31 mouse cellular contexts compared by ENCODE assay signal in the genomic region with DNA sequence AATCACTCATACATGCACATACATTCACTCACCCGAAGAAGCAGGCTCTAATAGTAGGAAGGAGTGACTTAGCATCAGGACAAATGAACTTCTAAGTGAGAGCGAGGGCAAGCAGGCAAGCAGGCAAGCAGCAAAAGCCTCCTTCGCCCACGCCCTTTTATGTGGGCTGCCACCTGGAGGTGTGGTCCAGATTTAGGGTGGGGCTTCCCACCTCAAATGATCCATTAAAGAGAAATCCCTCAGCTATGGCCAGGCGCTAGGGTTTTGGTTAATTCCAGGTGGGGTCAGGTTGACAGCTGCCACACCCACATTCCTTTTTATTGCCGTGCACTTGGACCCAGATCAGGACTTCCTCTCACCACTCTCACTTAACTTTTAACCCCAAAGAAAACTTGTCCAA.
A peak's percentile ranks its signal among the peaks of the same experiment; 100 is the strongest.
DNase-seq lines count a peak whose midpoint lies in the region; ATAC-seq and TF ChIP-seq lines count a peak whose summit lies in the region.
"Had no signal": no experiment of that assay in that cellular context is flagged by ENCODE, and none has a peak within 500 bp of the region (broad histone marks: within the 10 kb centered on the region; RNA-seq: fewer than 3 reads in every experiment).

No protein-coding gene starts in this region.

- H3K27me3 ChIP-seq in intestine, embryonic 15.5 days (replicated peaks) = no peaks in the 10 kb centered on the region
- H3K27me3 ChIP-seq in stomach, postnatal 0 days (ENCODE audit: control insufficient read depth, insufficient read depth, low read length) = no peaks in the 10 kb centered on the region
- H3K27me3 ChIP-seq: embryonic facial prominence, embryonic 13.5 days; forebrain, embryonic 12.5 days; limb, embryonic 15.5 days; liver, embryonic 13.5 days had no signal

- H3K36me3 ChIP-seq in intestine, embryonic 15.5 days = no peaks in the 10 kb centered on the region
- H3K36me3 ChIP-seq in stomach, postnatal 0 days (ENCODE audit: control insufficient read depth, insufficient read depth, low read length) = no peaks in the 10 kb centered on the region
- H3K36me3 ChIP-seq: embryonic facial prominence, embryonic 13.5 days; forebrain, embryonic 12.5 days; heart, embryonic 12.5 days; limb, embryonic 10.5 days; limb, embryonic 15.5 days; liver, embryonic 13.5 days; midbrain, embryonic 10.5 days had no signal

- H3K9ac ChIP-seq in intestine, embryonic 15.5 days = no peak overlapping the region
- no peak overlapping the region for H3K9ac ChIP-seq in stomach, postnatal 0 days (ENCODE audit: low read length)
- H3K9ac ChIP-seq: embryonic facial prominence, embryonic 13.5 days; forebrain, embryonic 12.5 days; forebrain, postnatal 0 days; heart, embryonic 12.5 days; hindbrain, embryonic 14.5 days; limb, embryonic 15.5 days; liver, embryonic 13.5 days had no signal

- no peak for TF ChIP-seq EP300 in stomach, postnatal 0 days (optimal IDR thresholded peaks at IDR 0.05)

- 34% methylated on average over 6 of the region's 6 CpGs for WGBS in intestine, embryonic 15.5 days
- WGBS in stomach, postnatal 0 days = 29% methylated on average over 6 of the region's 6 CpGs

- DNase-seq in urinary bladder, postnatal 25 days (ENCODE audit: low spot score) = peak; percentile 20
- no peak for DNase-seq in urinary bladder, adult 2 months (ENCODE audit: low spot score)
- peak; percentile 64 for DNase-seq in R1 (ENCODE audit: low read depth, low spot score)
- DNase-seq in stomach, postnatal 0 days (ENCODE audit: low spot score) = peak; percentile 54
- DNase-seq in kidney, postnatal 36 days = no peak
- DNase-seq in spleen, postnatal 14 days (ENCODE audit: low spot score in 2 of 2) = no peak
- DNase-seq: adrenal gland, adult 8-10 months; cerebellum, adult 11 months; cerebellum, adult 9-11 months; embryo, embryonic 11 days; forebrain, postnatal 0 days; heart, adult 2 months; heart, postnatal 4 days; kidney, adult 8-10 months; layer of hippocampus, adult 9-11 months; liver, embryonic 13.5 days; lung, adult 18-20 months; lung, postnatal 10 days; right cerebral cortex, adult 18-20 months; thymus, postnatal 14 days had no signal

- ATAC-seq in intestine, embryonic 15.5 days = peak; percentile 36
- peak; percentile 51 for ATAC-seq in stomach, postnatal 0 days (ENCODE audit: low FRiP score, low TSS enrichment)
- ATAC-seq: activated CD4-positive, CD25-positive, alpha-beta regulatory T cell, adult 4 months; forebrain, postnatal 0 days; midbrain, embryonic 16.5 days had no signal

- H3K27ac ChIP-seq in intestine, embryonic 15.5 days = no peak overlapping the region
- no peak overlapping the region for H3K27ac ChIP-seq in stomach, postnatal 0 days (replicated peaks)
- H3K27ac ChIP-seq: embryonic facial prominence, embryonic 13.5 days; forebrain, embryonic 12.5 days; heart, adult 2 months; hindbrain, embryonic 14.5 days; kidney, postnatal 0 days; limb, embryonic 10.5 days; limb, embryonic 15.5 days; liver, embryonic 13.5 days; midbrain, embryonic 10.5 days had no signal

- TF ChIP-seq CTCF in stomach, postnatal 0 days (IDR thresholded peaks at IDR 0.05; ENCODE audit: low read depth) = peak; percentile 16; the same call in 1 of the 2 replicates

- H3K9me3 ChIP-seq in intestine, embryonic 15.5 days = no peaks in the 10 kb centered on the region
- H3K9me3 ChIP-seq in stomach, postnatal 0 days (ENCODE audit: control insufficient read depth, low read length) = no peaks in the 10 kb centered on the region
- H3K9me3 ChIP-seq: embryonic facial prominence, embryonic 13.5 days; forebrain, embryonic 12.5 days; heart, embryonic 12.5 days; limb, embryonic 10.5 days; limb, embryonic 15.5 days; liver, embryonic 13.5 days; midbrain, embryonic 10.5 days had no signal

- H3K4me3 ChIP-seq in intestine, embryonic 15.5 days (replicated peaks) = no peak overlapping the region
- H3K4me3 ChIP-seq in stomach, postnatal 0 days (ENCODE audit: low read depth, low read length) = no peak overlapping the region
- H3K4me3 ChIP-seq: embryonic facial prominence, embryonic 13.5 days; forebrain, embryonic 12.5 days; heart, adult 2 months; heart, embryonic 12.5 days; limb, embryonic 10.5 days; limb, embryonic 15.5 days; liver, embryonic 13.5 days; midbrain, embryonic 10.5 days had no signal

- peaks cover 9% of the 10 kb centered on the region; the same call in 1 of the 2 replicates for H3K4me1 ChIP-seq in intestine, embryonic 15.5 days (replicated peaks)
- no peaks in the 10 kb centered on the region for H3K4me1 ChIP-seq in stomach, postnatal 0 days (replicated peaks; ENCODE audit: control insufficient read depth, insufficient read depth)
- H3K4me1 ChIP-seq: liver, embryonic 13.5 days had no signal

- 0 out of 2 replicates have a peak overlapping the region, but pooled peaks have one; percentile 9 for H3K4me2 ChIP-seq in intestine, embryonic 15.5 days (replicated peaks)
- no peak overlapping the region for H3K4me2 ChIP-seq in stomach, postnatal 0 days (replicated peaks; ENCODE audit: low read depth)
- H3K4me2 ChIP-seq: embryonic facial prominence, embryonic 13.5 days; forebrain, embryonic 12.5 days; heart, embryonic 12.5 days; hindbrain, embryonic 14.5 days; limb, embryonic 15.5 days; liver, embryonic 13.5 days had no signal

Comparison
In these comparisons a context has a peak if more than half of its experiments do, and no peak if none do; other contexts are left out.
1. DNase-seq: peak in urinary bladder, postnatal 25 days (single experiment), R1 (single experiment) and stomach, postnatal 0 days (single experiment); none in urinary bladder, adult 2 months (single experiment), kidney, postnatal 36 days (0 of 2) and spleen, postnatal 14 days (0 of 2).